8 mouse cellular contexts compared by ENCODE assay signal in genomic region chr11:5098736-5099542, GRCm38 (mm10). TPM values are rescaled to one million over a fixed set of nuclear protein-coding genes. Genes with fewer than 3 reads are reported as not detected.
DNase-seq lines count a peak whose midpoint lies in the region; ATAC-seq and TF ChIP-seq lines count a peak whose summit lies in the region.

TSS of gene Rhbdd3 (plus strand) at chr11:5098926.
TSS of gene Ewsr1 (minus strand) at chr11:5099266.

- peak within 1 kb of the TSS; percentile 97 for H3K4me2 ChIP-seq in CH12.LX (ENCODE audit: insufficient read depth, low read depth, poor library complexity, severe bottlenecking)
- H3K4me2 ChIP-seq in forebrain, embryonic 12.5 days, result peak within 1 kb of the TSS; percentile 91
- peak within 1 kb of the TSS; percentile 91 for H3K4me2 ChIP-seq in heart, postnatal 0 days (ENCODE audit: low read depth, low read length)
- peak within 1 kb of the TSS; percentile 88 for H3K4me2 ChIP-seq in liver, embryonic 16.5 days (ENCODE audit: low read depth, low read length)
- H3K4me2 ChIP-seq in neural tube, embryonic 13.5 days, result peak within 1 kb of the TSS; percentile 95

- peaks cover 7 to 41% of the 10 kb centered on the region in 2 experiments; a peak in 3 of 4 replicates for H3K4me1 ChIP-seq in CH12.LX (ENCODE audit: control insufficient read depth in 1 of 2, insufficient read depth in 2 of 2)
- H3K4me1 ChIP-seq in forebrain, embryonic 12.5 days, result peaks cover 39% of the 10 kb centered on the region
- peaks cover 28% of the 10 kb centered on the region for H3K4me1 ChIP-seq in heart, postnatal 0 days (ENCODE audit: control insufficient read depth, insufficient read depth)
- H3K4me1 ChIP-seq in liver, embryonic 16.5 days (ENCODE audit: control insufficient read depth, low read depth, low read length), result peaks cover 32% of the 10 kb centered on the region
- peaks cover 43% of the 10 kb centered on the region for H3K4me1 ChIP-seq in neural tube, embryonic 13.5 days (replicated peaks)
- peaks cover 10% of the 10 kb centered on the region for H3K4me1 ChIP-seq in testis, adult 2 months (ENCODE audit: control insufficient read depth, insufficient read depth, low read length)

- in situ Hi-C loops in CH12.LX (cut with MboI; ENCODE audit: low pct_ligation_motif_present, low pct_unique_long_range_greater_than_20kb, low sequenced_read_pairs), result loop anchor here (5.0 kb wide), 1 partner anchor 37 kb away; no protein-coding TSS in a partner anchor

- no peaks in the 10 kb centered on the region for H3K27me3 ChIP-seq in CH12.LX (replicated peaks)
- no peaks in the 10 kb centered on the region for H3K27me3 ChIP-seq in forebrain, embryonic 12.5 days
- no peaks in the 10 kb centered on the region for H3K27me3 ChIP-seq in heart, postnatal 0 days (ENCODE audit: control insufficient read depth, insufficient read depth, low read length)
- H3K27me3 ChIP-seq in liver, embryonic 16.5 days (ENCODE audit: control insufficient read depth, insufficient read depth, low read depth, low read length), result no peaks in the 10 kb centered on the region
- H3K27me3 ChIP-seq in neural tube, embryonic 13.5 days, result no peaks in the 10 kb centered on the region
- no peaks in the 10 kb centered on the region for H3K27me3 ChIP-seq in testis, adult 2 months (ENCODE audit: control insufficient read depth, insufficient read depth, low read length)

- peak within 1 kb of the TSS; percentile 98 for H3K9ac ChIP-seq in CH12.LX (ENCODE audit: insufficient read depth, low read depth)
- H3K9ac ChIP-seq in forebrain, embryonic 12.5 days, result peak within 1 kb of the TSS; percentile 98
- H3K9ac ChIP-seq in heart, postnatal 0 days (replicated peaks; ENCODE audit: low read depth, low read length), result peak within 1 kb of the TSS; percentile 96
- H3K9ac ChIP-seq in liver, embryonic 16.5 days (ENCODE audit: low read depth, low read length), result peak within 1 kb of the TSS; percentile 98
- H3K9ac ChIP-seq in neural tube, embryonic 13.5 days, result peak within 1 kb of the TSS; percentile 99

- ATAC-seq in forebrain, embryonic 12.5 days (ENCODE audit: low FRiP score), result peak; percentile 93
- ATAC-seq in heart, postnatal 0 days (ENCODE audit: insufficient read depth, low read depth), result peak; percentile 87
- ATAC-seq in liver, embryonic 16.5 days (ENCODE audit: low read depth), result peak; percentile 87
- peak; percentile 87 for ATAC-seq in neural tube, embryonic 13.5 days (ENCODE audit: low read depth)

- H3K36me3 ChIP-seq in CH12.LX (replicated peaks in 1 of 2; ENCODE audit: control insufficient read depth in 1 of 2, insufficient read depth in 1 of 2, low read length in 1 of 2), result peaks cover 13 to 41% of the 10 kb centered on the region in 2 experiments
- H3K36me3 ChIP-seq in forebrain, embryonic 12.5 days (replicated peaks), result peaks cover 15% of the 10 kb centered on the region
- peaks cover 12% of the 10 kb centered on the region for H3K36me3 ChIP-seq in heart, postnatal 0 days (replicated peaks; ENCODE audit: control insufficient read depth, insufficient read depth, low read length)
- peaks cover 3% of the 10 kb centered on the region; the same call in 1 of the 2 replicates for H3K36me3 ChIP-seq in liver, embryonic 16.5 days (ENCODE audit: control insufficient read depth, insufficient read depth)
- peaks cover 10% of the 10 kb centered on the region for H3K36me3 ChIP-seq in neural tube, embryonic 13.5 days
- peaks cover 2% of the 10 kb centered on the region; the same call in 1 of the 2 replicates for H3K36me3 ChIP-seq in testis, adult 2 months (ENCODE audit: control insufficient read depth, insufficient read depth, low read length)

- TF ChIP-seq CTCF in CH12.LX (conservative IDR thresholded peaks at IDR 0.05 in 1 of 2, IDR thresholded peaks at IDR 0.05 in 1 of 2; ENCODE audit: low read depth in 2 of 2, low read length in 2 of 2), result no peak
- no peak for TF ChIP-seq CTCF in heart, postnatal 0 days (IDR thresholded peaks at IDR 0.05; ENCODE audit: low read depth)
- TF ChIP-seq CTCF in testis, adult 2 months (IDR thresholded peaks at IDR 0.05; ENCODE audit: control insufficient read depth, insufficient read depth, insufficient replicate concordance, low read depth, low read length), result no peak

- under 1% methylated on average over 92 of the region's 92 CpGs for WGBS in forebrain, embryonic 12.5 days
- under 1% methylated on average over 79 of the region's 92 CpGs for WGBS in heart, postnatal 0 days
- WGBS in liver, embryonic 16.5 days (ENCODE audit: insufficient replicate concordance), result under 1% methylated on average over 92 of the region's 92 CpGs
- under 1% methylated on average over 92 of the region's 92 CpGs for WGBS in neural tube, embryonic 13.5 days

- TF ChIP-seq RAD21 in CH12.LX (IDR thresholded peaks at IDR 0.05; ENCODE audit: low read depth, low read length), result no peak

- peak; percentile 96 for DNase-seq in CH12.LX (ENCODE audit: extremely low read depth)
- DNase-seq in c-Kit-positive CD71-positive TER-119-negative erythroid progenitor cells, embryonic 14.5 days (ENCODE audit: low read depth), result peak; percentile 91
- peak; percentile 92 for DNase-seq in heart, postnatal 0 days (ENCODE audit: low spot score)
- peak; percentile 98 for DNase-seq in kidney, postnatal 4 days

- peak within 1 kb of the TSS; percentile 75 for H3K27ac ChIP-seq in CH12.LX (ENCODE audit: insufficient read depth, low read depth)
- H3K27ac ChIP-seq in forebrain, embryonic 12.5 days, result peak within 1 kb of the TSS; percentile 96
- peak within 1 kb of the TSS; percentile 95 for H3K27ac ChIP-seq in heart, postnatal 0 days (ENCODE audit: low read depth)
- H3K27ac ChIP-seq in liver, embryonic 16.5 days (ENCODE audit: low read length), result peak within 1 kb of the TSS; percentile 88
- H3K27ac ChIP-seq in neural tube, embryonic 13.5 days (replicated peaks), result peak within 1 kb of the TSS; percentile 99
- H3K27ac ChIP-seq in testis, adult 2 months (ENCODE audit: control insufficient read depth, insufficient read depth, low read depth, low read length), result peak within 1 kb of the TSS; percentile 98

- peak; percentile 93 for TF ChIP-seq POLR2A in CH12.LX (IDR thresholded peaks at IDR 0.05; ENCODE audit: low read depth, low read length)
- peak; percentile 95 for TF ChIP-seq POLR2A in testis, adult 2 months (IDR thresholded peaks at IDR 0.05; ENCODE audit: control insufficient read depth, low read depth, low read length)

- TF ChIP-seq EP300 in CH12.LX (IDR thresholded peaks at IDR 0.05; ENCODE audit: low read length), result peak; percentile 54; the same call in 1 of the 2 replicates
- no peak; the same call in 1 of the 2 replicates for TF ChIP-seq EP300 in heart, postnatal 0 days (IDR thresholded peaks at IDR 0.05; ENCODE audit: low read depth)

- H3K9me3 ChIP-seq in CH12.LX (replicated peaks; ENCODE audit: low read length), result no peaks in the 10 kb centered on the region
- H3K9me3 ChIP-seq in forebrain, embryonic 12.5 days, result no peaks in the 10 kb centered on the region
- no peaks in the 10 kb centered on the region for H3K9me3 ChIP-seq in heart, postnatal 0 days (replicated peaks; ENCODE audit: control insufficient read depth, low read length)
- no peaks in the 10 kb centered on the region for H3K9me3 ChIP-seq in liver, embryonic 16.5 days (replicated peaks; ENCODE audit: control insufficient read depth, low read length)
- no peaks in the 10 kb centered on the region for H3K9me3 ChIP-seq in neural tube, embryonic 13.5 days

- H3K79me2 ChIP-seq in CH12.LX (replicated peaks; ENCODE audit: control insufficient read depth, extremely low read depth, insufficient read depth, poor library complexity, severe bottlenecking), result peaks cover 49% of the 10 kb centered on the region

- H3K4me3 ChIP-seq in CH12.LX (replicated peaks in 1 of 3; ENCODE audit: low read depth in 2 of 3, low read length in 2 of 3, poor library complexity in 1 of 3), result peak within 1 kb of the TSS; percentile 74 to 94 (median 85)
- peak within 1 kb of the TSS; percentile 99 for H3K4me3 ChIP-seq in forebrain, embryonic 12.5 days (replicated peaks)
- peak within 1 kb of the TSS; percentile 95 for H3K4me3 ChIP-seq in heart, postnatal 0 days (ENCODE audit: low read depth, low read length)
- peak within 1 kb of the TSS; percentile 98 for H3K4me3 ChIP-seq in liver, embryonic 16.5 days (ENCODE audit: low read depth, low read length)
- peak within 1 kb of the TSS; percentile 100 for H3K4me3 ChIP-seq in neural tube, embryonic 13.5 days
- peak within 1 kb of the TSS; percentile 88 for H3K4me3 ChIP-seq in testis, adult 2 months (ENCODE audit: control insufficient read depth, low read depth, low read length)

- dilution Hi-C loops in CH12.LX (cut with MboI; ENCODE audit: extremely low pct_ligation_motif_present, extremely low pct_unique_long_range_greater_than_20kb, low sequenced_read_pairs), result no loop called here

TF ChIP-seq in CH12.LX, 34 proteins besides CTCF, POLR2A, EP300 and RAD21 (continues in another document):
- peak; percentile 62; the same call in 1 of the 2 replicates for TF ChIP-seq UBTF (IDR thresholded peaks at IDR 0.05; ENCODE audit: low read depth, low read length)
- TF ChIP-seq MXI1 (IDR thresholded peaks at IDR 0.05; ENCODE audit: low read depth, low read length), result peak; percentile 75
- peak; percentile 66 for TF ChIP-seq ETS1 (conservative IDR thresholded peaks at IDR 0.05; ENCODE audit: low read depth, low read length)
- TF ChIP-seq E2F4 (IDR thresholded peaks at IDR 0.05; ENCODE audit: insufficient replicate concordance, low read depth, low read length), result peak; percentile 85; the same call in 1 of the 2 replicates

RNA-seq across cellular contexts. Expression of gene Rhbdd3, which starts in this region (rescaled TPM):
- total RNA-seq in CH12.LX (2012; rRNA removed) (16.8 and 17.0 TPM in 2 replicates), CH12.LX (2014; rRNA removed) (11.6 and 15.0 TPM in 2 replicates)
- 16.0 and 20.6 TPM in 2 replicates for polyA plus RNA-seq in CH12.LX (2012; ENCODE audit: insufficient read length, low read depth)
- polyA plus RNA-seq in forebrain, embryonic 12.5 days (2016; fragmentation: Nextera tagmentation; extraction: Ambion mirVana), result 27.5 and 27.6 TPM in 2 replicates
- 17.9 and 50.4 TPM in 2 replicates for total RNA-seq in heart, postnatal 0 days (2014; rRNA removed; ENCODE audit: low replicate concordance)
- 28.5 and 28.8 TPM in 2 replicates for polyA plus RNA-seq in heart, postnatal 0 days (2015; fragmentation: Nextera tagmentation; extraction: Ambion mirVana)
- 11.1 TPM in 2 replicates for polyA plus RNA-seq in liver, embryonic 16.5 days (2015; fragmentation: Nextera tagmentation; extraction: Ambion mirVana)
- polyA plus RNA-seq in neural tube, embryonic 13.5 days (2015; fragmentation: Nextera tagmentation; extraction: Ambion mirVana), result 26.2 and 32.7 TPM in 2 replicates
- polyA plus RNA-seq in testis, adult 2 months (2012; rRNA removed), result 232 and 237 TPM in 2 replicates

RNA-seq across cellular contexts. Expression of gene Ewsr1, which starts in this region (rescaled TPM):
- total RNA-seq in CH12.LX (2012; rRNA removed) (399 and 425 TPM in 2 replicates), CH12.LX (2014; rRNA removed) (418 and 428 TPM in 2 replicates)
- 1,159 and 1,267 TPM in 2 replicates for polyA plus RNA-seq in CH12.LX (2012; ENCODE audit: insufficient read length, low read depth)
- 915 and 936 TPM in 2 replicates for polyA plus RNA-seq in forebrain, embryonic 12.5 days (2016; fragmentation: Nextera tagmentation; extraction: Ambion mirVana)
- total RNA-seq in heart, postnatal 0 days (2014; rRNA removed; ENCODE audit: low replicate concordance), result 213 and 286 TPM in 2 replicates
- polyA plus RNA-seq in heart, postnatal 0 days (2015; fragmentation: Nextera tagmentation; extraction: Ambion mirVana), result 204 and 238 TPM in 2 replicates
- 232 and 241 TPM in 2 replicates for polyA plus RNA-seq in liver, embryonic 16.5 days (2015; fragmentation: Nextera tagmentation; extraction: Ambion mirVana)
- 624 and 700 TPM in 2 replicates for polyA plus RNA-seq in neural tube, embryonic 13.5 days (2015; fragmentation: Nextera tagmentation; extraction: Ambion mirVana)
- 433 and 510 TPM in 2 replicates for polyA plus RNA-seq in testis, adult 2 months (2012; rRNA removed)

Comparison
In these comparisons a context has a peak if more than half of its experiments do, and no peak if none do; other contexts are left out.
1. Peak in every context shown above with its lines: DNase-seq, ATAC-seq, H3K4me3 ChIP-seq and H3K27ac ChIP-seq.